Mouse (Mus musculus) urinary bladder, postnatal 36 days (tissue): ENCODE data around the gene Ccdc157.
A peak's percentile ranks its signal among the peaks of the same experiment; 100 is the strongest.
"Not testable (repeated sequence)": the region's sequence is repeated elsewhere in the genome, so short reads cannot be mapped to it uniquely, and the experiment has no call there.

ENCODE experiments used
- DNase-seq, 2 experiments: peaks; one replicate each; pipeline ENCODE4 v3.0.0; 2022; ENCODE audit warnings: low spot score in 2 of 2, mixed read lengths in 1 of 2

Ccdc157 gene

DNA sequence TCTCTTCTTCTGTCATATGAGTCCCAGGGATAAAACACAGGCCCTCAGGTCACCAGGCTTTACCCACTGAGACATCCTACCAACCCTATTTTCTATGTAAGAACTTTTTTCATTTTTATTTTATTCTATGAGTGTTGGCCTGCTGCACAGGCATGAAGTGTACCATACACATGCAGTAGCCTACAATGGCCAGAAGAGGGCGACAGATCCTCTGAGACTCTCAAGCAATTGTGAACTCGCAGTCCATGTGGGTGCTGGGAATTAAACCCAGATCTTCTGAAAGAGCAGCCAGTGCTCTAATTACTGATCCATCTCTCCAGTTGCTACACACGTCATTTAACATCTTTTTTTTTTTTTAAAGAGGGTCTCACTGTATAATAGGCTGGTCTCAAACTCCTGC, 26.6 kb downstream of the Ccdc157 start:
- DNase-seq, result no peak

DNA sequence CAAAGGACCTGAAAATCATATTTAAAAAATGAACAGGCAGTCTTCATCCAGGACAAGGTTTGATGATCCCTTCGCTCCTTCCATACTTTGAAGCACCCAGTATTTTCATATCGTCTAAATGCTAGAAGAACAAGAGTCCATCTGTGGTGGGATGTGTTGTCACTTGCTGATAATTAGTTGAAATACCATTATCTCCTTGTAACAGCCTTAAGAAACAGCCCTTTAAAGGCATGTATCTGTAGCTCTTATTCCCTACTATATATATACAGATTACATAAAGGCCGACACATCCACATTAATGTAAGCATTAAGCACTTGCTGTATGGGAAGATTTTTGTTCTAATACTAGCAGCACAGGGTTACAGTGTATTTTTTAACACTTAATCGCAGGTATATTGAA, 31.6 kb downstream of the Ccdc157 start:
- not testable (repeated sequence) for DNase-seq

DNA sequence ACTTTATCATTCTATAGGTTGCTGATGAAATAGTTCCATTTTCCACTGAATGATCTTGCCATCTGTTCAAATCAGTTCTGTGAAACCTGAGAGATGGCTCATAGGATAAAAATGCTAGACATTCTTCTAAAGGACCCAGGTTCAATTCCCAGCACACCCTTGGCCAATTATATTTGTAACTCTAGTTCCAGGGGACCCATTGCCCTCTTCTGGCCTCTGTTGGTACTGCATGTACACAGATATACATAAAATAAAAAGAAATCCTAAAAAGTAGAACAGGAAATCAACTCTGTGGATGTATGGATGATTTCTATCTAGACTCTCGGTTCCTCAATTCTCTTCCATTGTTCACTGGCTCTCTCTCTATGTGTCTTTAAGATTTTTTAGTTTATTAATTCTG, 33.0 kb downstream of the Ccdc157 start:
- no peak for DNase-seq

DNA sequence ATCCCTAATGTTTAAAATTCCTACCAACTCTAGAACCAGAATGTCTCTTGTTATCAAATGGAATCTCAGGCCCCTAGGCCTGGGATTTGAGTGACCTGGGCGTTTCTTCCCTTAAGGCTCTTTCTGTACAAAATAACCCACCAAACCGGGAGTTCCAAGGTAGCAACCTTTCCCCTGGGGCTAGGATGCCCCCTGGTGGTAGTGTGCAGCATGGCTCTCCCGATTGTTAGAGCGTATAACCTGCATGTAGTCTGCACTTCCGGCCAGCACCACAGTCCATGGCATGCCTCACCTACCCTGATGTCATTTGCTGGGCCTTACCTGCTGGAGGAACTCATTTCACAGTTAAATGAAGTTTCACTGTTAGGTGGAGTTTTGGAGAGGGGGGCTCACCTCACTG, 36.2 kb downstream of the Ccdc157 start:
- DNase-seq, result peak in 1 of 2 experiments; percentile 28

DNA sequence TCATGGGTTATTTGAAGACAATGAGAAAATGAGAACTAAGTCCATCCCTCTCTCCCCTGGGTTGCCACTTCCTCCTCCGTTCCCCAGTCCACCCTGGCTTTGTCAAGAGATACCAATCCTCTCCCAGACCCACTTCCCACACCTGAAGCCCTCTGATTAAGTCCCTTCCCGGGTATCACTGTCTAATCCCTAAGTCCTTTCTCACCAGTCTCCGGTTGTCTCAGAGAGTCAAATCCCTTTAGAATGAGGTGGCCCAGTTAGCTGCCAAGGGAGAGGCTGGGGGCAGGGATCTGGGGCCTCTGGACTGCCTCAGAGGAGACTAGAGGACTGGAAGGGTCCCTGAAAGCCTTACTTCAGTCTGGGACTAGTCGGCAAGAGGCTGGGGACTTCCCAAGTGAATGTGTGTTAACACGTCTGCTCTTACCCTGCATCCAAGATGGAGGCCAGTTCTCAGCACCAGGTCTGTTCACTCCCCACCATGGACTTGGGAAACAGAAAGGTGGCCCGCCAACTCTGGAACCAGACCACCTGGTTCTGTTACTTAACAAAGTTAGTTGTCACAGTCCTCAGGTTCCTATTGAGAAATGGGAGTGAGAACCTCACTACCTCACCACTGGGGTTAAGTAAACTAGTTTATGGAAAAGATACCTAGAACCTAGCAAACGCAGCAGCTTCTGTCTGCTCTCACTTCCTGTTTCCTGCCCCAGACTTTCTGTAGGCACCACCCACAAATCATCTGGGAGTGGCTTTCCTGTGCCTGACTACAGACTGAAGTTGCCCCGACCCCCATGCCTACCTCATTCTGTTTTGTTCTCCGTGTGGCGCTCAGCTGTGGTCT, 37.1 kb downstream of the Ccdc157 start, which contains the start of gene Sec14l2:
Gene Sec14l2, minus strand, starts transcription at position 674 of the 838 bp plus-strand sequence.
- no peak for DNase-seq

DNA sequence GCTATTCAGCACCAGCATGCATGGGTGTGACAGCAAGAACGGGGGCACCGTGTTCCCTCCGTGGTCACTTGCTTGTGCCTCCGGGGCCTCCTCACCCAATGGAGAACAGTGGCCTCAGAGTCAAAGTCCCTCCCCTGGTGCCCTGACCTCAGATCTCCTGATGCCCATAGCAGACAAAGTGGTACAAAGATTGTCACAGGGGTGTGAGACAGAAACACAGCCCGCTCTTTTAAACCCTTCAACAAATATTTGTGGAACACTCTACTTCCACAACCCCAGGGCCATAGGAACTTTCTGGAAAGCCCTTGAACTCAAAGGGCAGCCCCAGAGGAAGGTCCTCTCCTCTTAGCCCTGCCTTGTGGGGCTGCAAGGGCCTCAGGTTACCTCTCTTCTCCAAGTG, 37.9 kb downstream of the Ccdc157 start:
- DNase-seq, result no peak

DNA sequence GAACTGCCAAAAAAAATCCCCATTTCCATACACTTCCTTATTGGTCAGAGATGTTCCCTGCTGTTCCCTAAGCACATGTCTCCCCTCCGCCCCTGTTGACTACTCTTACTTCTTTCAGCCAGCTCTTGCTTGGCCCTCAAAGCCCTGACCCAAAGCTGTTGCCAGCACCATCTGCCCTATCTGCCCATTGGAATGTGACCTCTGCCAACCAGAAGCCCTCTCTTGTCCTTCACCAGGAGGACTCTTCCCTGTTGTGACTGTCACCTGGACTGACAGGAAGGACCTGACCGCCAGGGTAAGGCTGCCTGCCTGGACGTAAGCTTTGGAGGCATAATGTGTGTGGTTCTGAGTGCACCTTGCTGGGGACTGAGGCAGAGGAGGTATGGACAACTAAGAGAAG, 38.4 kb downstream of the Ccdc157 start:
- DNase-seq, result no peak

DNA sequence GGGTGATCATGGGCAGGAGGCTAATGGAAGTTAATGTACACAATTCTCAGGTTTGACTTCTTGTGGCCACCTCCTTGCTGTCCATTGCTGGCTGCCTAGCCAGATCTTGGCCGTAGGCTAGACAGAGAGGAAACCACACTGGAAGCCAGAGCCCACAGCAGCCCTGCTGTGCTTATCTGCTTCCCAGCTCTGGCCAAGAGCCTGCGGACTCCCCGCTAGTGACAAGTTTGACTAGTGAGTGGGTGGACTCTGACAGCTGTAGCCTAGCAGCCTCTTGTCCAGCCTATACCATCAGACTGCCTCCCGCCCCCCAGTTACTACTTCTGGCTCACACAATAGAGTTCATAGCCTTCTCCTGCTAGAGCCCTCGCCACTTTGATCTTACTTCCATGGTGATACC, 40.5 kb downstream of the Ccdc157 start:
- DNase-seq, result no peak

DNA sequence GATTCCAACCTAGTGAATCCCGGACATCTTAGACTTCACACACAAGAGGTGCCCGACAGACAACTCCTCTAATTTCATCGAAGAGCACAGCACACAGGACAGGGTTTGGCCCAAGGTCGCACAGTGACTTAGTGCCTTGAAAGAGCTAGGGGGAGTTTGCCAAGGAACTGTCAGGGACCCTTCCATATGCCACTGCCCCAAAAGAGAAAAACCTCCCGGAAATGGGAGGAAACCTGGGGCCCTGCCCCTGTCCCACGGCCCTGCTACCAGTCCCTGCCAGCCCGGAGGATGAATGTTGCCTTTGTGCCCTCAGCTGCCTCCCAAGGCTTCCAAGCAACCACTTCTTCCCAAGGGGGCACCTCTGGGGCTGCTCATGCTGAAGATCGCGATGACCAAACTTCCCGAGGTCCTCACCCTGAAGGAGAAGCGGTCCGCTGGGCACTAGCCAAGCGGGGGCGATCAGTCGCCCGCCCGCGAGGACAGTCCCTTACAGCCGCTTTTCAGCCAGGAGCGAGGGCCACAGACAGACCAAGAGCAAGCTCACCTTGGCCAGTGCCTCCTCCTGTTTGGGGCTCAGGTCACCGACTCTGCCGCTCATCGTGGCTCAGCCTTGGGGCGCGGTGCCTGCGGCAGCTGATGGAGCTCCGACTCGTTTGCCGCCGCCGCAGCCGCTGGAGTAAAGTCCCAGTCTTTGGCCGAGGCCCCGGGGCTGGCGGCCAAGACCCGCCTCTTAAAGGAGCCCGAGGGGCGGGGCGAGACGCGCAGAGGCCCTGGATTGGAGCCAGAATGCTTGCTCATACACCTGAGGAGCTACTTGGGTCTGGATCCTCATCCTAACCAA, 41.8 kb downstream of the Ccdc157 start:
- DNase-seq, result peak; percentile 70 to 78

DNA sequence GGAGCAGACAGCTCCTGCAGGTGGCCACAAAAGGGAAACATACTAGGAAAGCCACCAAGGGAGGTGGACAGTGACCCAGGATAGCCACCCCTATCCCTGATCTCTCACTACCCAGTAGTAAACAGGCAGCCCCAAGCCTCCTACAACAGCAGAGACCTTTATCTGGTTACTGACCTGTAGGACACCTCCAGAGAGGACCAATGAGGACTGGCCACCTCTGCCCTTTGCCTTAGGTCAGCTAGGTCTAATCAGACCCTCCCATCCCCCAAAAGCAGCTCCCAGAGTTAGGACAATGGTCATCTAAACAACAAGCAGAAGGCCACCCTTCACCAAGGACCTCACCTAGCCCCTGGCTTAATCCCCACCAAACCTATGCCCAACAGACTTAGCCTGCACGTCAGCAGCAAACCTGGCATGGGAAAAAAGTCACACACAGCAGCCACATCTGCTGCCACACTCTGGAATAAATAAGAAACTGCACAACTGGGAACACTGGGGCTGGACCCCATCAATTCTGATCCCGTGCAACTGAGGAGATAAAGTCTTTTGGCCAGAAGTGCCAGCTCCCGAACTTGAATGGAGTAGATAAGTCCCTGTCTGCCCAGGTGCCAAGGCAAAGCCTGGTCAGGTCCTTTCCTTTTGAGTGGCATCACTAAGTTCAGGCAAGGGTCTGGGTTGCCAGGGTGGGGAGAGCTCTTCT, 42.6 kb downstream of the Ccdc157 start:
- DNase-seq, result no peak

DNA sequence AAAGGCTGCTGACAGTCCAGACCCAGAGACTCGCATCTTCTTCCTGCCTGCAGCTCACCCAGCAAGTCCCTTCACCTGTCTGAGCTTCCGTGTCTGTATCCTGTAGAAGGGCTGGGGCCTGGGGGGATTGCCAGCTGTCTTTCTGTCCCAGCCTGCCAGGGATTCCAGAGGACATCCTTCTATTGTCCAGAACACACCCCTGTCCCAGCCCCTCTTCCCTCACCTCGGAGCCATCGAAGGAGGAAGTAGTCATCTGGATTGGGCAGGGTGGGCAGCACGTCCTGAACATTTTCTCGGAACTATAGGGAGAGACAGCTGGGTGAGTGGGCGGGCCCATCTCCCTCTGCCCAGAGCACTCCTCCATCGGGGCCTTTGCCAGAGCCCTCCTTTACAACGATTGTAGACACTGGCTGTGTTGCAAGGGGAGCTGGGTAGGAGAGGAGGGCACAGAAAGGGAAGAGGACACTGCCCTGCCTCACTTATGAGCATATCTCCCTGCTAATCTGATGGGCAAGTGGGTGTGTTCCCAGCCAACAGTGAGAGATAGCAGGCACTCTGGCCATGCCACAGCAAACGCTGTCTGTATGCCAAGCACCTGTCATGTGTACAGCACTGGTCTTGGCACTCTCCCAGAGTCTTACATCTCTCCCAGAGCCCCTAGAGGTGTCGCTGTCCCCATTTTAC, 43.5 kb downstream of the Ccdc157 start:
- DNase-seq, result no peak

DNA sequence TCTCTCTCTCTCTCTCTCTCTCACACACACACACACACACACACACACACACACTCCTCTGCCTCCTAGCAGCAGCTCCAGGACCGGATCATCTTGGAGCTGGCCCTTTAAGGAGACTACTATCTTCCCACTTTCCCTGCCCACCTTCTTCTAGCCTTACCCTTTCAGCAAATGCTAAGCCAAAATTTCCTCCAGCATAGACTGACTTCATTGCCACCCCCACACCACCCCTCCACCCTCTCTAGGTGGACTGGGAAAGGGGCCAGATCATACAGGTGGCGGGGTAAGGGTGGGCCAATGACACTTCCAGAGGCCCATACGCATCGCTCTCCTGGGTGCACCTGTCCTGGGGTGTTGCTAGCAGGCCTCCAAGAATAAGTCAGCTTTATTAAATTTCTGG, 44.7 kb downstream of the Ccdc157 start:
- no peak for DNase-seq

DNA sequence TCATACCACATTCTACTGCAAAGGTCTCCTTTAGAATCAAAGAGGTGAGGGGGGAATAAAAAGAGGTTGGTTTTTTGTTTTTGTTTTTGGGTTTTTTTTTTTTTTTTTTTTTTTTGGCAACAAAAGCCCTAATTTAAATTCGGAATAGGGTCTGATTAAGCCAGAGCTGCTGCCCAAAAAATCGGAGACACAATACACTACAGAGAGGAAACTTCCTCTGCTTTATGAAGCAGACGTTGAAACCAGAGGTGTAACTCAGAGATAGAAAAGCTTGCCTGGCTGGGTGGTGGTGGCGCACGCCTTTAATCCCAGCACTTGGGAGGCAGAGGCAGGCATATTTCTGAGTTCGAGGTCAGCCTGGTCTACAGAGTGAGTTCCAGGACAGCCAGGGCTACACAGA, 45.6 kb downstream of the Ccdc157 start:
- not testable (repeated sequence) for DNase-seq

DNA sequence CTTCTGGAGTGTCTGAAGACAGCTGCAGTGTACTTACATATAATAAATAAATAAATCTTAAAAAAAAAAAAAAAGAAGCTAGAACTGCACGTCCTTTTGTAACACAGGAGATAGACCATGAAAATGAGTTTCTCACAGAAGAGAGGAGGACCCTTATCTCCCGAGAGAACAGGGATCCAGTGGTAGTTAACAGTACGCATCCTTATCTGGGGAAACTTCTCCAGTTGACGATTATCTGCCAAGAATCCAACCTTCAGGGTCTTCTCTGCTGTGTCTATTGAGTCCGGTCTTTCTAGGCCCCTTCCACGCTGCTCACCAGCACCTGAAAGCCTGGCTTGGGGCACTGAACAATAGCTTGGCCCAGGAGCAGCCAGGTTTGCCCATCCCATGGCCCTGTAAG, 46.1 kb downstream of the Ccdc157 start:
- DNase-seq, result no peak

DNA sequence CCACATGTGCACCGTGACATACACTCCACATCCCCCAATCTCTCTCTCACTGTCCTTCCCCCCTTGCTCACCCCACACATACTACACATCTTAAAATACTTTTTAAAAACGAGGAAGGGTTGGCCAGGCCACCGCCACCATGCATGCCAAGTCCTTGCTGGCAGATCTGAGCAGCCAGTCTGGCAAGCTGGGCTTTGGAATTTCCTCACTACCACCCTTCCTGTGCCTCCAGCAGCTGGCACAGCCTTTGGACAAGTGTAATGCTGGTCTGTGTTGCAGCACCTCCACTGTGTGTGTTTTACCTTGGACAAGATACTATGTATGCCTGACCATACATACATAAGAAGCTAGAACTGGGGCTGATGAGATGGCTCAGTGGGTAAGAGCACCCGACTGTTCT, 46.6 kb downstream of the Ccdc157 start:
- DNase-seq, result no peak

DNA sequence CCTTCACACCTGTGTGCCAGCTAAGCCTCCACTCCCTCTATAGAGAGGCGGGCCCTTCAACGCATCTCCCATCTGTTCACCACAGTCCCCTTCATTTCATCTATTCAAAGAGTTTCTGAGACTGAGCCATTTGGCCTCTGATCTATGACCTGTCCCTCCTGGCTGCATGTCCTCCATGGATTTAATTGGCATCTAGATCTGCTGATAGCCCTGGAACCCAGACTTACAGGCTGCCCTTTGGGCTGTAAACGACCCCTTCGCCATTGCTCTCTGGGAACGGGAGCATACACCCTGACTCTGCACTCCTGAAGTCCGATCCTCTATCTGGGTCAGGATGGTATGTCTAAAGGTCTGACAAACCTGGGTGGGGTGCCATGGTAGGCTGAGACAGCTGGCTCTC, 47.2 kb downstream of the Ccdc157 start:
- no peak for DNase-seq

DNA sequence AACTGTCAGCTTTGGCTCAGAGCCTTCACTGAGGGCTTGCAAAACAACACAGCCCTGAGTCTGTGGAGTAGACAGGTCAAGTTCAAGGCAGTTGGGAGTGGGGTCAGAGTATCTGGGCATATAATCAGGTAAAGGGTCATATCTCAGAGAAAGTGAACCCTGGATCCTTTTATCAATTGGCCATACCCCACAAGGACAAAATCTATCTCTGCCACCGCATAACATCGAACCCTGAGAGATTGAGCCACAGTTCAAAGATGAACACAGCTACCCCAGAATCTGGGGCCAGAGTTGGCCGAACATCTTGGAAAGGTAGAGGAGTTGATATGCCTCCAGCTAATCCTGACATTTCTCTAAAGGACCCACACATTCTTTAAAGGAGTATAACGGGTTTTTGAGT, 48.1 kb downstream of the Ccdc157 start:
- DNase-seq, result no peak

DNA sequence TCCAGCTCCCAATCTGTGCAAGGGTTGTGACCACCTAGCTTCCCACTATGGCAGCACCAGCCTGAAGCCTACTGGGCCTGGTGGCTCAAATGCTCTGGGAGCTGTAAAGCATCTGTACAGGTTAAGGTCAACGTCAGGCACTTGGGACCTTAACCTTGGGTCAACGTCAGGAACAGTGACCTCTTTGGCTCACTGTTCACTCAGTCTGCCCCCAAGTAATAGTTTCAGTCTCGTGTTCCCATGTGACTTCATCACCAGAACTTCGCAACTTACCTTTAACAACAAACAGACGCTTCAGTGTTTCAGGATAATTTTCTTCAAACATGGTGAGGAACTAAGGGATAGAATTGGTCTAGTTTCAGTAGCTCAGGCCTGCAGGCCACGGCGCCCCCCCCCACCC, 51.4 kb downstream of the Ccdc157 start:
- no peak for DNase-seq

DNA sequence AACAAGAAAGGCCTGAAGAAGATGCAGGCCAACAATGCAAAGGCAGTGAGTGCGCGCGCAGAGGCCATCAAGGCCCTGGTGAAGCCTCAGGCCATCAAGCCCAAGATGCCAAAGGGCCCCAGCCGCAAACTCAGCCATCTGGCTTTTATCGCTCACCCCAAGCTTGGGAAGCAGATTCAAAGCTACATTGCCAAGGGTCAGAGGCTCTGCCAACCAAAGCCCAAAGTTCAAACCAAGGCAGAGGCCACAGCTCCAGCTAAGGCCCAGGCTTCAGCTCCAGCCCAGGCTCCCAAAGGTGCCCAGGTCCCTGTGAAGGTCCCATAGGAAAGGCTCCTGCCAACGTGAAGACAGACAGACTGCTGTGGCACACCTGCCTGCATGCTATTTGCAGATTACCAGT, 52.2 kb downstream of the Ccdc157 start:
- DNase-seq, result not testable (repeated sequence)

DNA sequence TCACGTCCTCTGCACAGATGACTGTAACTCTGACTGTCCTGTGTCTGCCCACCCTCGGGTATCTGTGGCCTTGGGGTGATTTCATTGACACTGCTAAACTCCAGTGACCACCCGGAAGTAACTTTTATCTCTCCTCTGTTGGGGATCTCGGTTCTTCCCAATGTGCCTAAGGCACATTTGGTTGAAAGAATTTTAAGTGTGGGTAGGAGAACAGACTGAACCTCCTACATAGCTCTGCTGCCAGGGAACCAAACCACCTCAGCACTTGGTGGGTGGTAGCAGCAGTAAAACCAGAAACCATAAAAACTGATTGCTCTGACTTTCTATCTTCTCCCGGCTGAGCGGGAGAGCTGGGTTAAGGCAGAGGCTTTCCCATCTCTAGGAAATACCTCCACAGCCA, 54.6 kb downstream of the Ccdc157 start:
- DNase-seq, result no peak

DNA sequence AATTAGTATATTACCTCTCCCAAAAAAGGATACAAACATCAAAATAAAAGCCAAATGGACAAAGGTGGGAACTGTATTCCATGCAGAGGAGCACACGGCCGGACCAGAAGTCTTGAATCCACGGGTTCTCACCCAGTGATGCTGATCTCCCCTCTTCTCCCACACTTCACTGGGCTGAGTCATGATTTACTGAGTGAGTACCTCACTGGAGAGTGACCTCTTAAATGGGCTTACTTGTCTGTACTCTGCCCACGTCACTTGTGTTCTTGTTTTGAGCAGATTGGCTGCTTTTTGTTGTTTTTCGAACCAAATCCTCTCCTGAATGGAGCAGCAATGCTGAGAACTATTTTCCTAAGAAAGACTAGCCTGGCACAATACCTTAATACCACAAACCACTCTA, 55.1 kb downstream of the Ccdc157 start:
- no peak for DNase-seq

DNA sequence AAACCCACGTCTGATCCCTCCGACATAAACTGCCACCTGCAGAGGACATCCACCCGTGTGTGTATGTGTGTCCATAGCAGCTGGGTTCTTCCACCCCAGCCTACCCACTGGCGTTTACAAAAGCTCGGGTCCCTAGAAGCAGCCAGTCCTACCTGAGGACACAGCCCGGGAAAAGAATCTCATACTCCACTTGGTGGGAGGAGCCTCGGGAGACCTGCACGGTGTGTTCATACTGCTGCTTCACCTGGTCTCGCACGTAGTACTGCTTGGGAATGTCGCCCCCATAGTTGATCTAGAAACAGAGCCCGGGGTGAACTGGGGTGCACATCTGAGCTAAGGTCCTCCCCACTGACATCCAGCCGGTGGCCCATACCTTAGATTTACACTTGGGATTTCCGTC, 56.6 kb downstream of the Ccdc157 start:
- DNase-seq, result no peak
